Mouse (Mus musculus) heart, embryonic 14.5 days (tissue): ENCODE results near the gene Zfp655. TPM values are rescaled to one million over a fixed set of nuclear protein-coding genes. Genes with fewer than 3 reads are reported as not detected.

ENCODE experiments used
- ATAC-seq: fragments of 200-750 bp; cut with Nextera tagmentation; 2 replicates; pipeline ENCODE4 v1.8.0; 2017; ENCODE audit warnings: low read depth, moderate TSS enrichment; ENCODE audit not compliant: insufficient number of reproducible peaks, insufficient read depth, low FRiP score
- H3K27ac ChIP-seq, 2 experiments: fragments of 200-500 bp in 1 of 2; fragments of 300-500 bp in 1 of 2; sonication (generic) in 1 of 2; replicated peaks in 1 of 2; 2 replicates each; pipeline ENCODE4 v1.5.1; 2012 to 2014; ENCODE audit warnings: low read depth in 2 of 2, low read length in 2 of 2, control low read depth in 1 of 2, mild to moderate bottlenecking in 1 of 2, mixed read lengths in 1 of 2; ENCODE audit not compliant: control insufficient read depth in 1 of 2, insufficient read depth in 1 of 2
- H3K27me3 ChIP-seq: fragments of 300-500 bp; sonication (generic); 2 replicates; pipeline ENCODE4 v1.6.1; 2014; ENCODE audit warnings: mild to moderate bottlenecking, low read length, control low read depth; ENCODE audit not compliant: control insufficient read depth, insufficient read depth
- H3K36me3 ChIP-seq: fragments of 300-500 bp; sonication (generic); 2 replicates; pipeline ENCODE4 v1.6.1; 2014; ENCODE audit warnings: mild to moderate bottlenecking, control low read depth, low read length, mixed read lengths; ENCODE audit not compliant: control insufficient read depth, insufficient read depth
- H3K4me1 ChIP-seq, 2 experiments: fragments of 200-500 bp in 1 of 2; fragments of 300-500 bp in 1 of 2; sonication (generic) in 1 of 2; 2 replicates each; pipeline ENCODE4 v1.6.1; 2012 to 2014; ENCODE audit warnings: low read length in 2 of 2, control low read depth in 1 of 2, mixed read lengths in 1 of 2; ENCODE audit not compliant: control insufficient read depth in 2 of 2, insufficient read depth in 2 of 2
- H3K4me2 ChIP-seq: fragments of 300-500 bp; sonication (generic); 2 replicates; pipeline ENCODE4 v1.6.1; 2014; ENCODE audit warnings: mild to moderate bottlenecking, low read length
- H3K4me3 ChIP-seq, 2 experiments: fragments of 200-500 bp in 1 of 2; fragments of 300-500 bp in 1 of 2; sonication (generic) in 1 of 2; 2 replicates each; pipeline ENCODE4 v1.5.1; 2012 to 2014; ENCODE audit warnings: low read length in 2 of 2, mild to moderate bottlenecking in 2 of 2, control low read depth in 1 of 2, low read depth in 1 of 2, moderate library complexity in 1 of 2; ENCODE audit not compliant: control insufficient read depth in 1 of 2, insufficient read depth in 1 of 2
- H3K9ac ChIP-seq: fragments of 300-500 bp; sonication (generic); 2 replicates; pipeline ENCODE4 v1.6.1; 2014; ENCODE audit warnings: mild to moderate bottlenecking, low read length
- H3K9me3 ChIP-seq: fragments of 300-500 bp; sonication (generic); 2 replicates; pipeline ENCODE4 v1.6.1; 2016; ENCODE audit warnings: low read length, control low read depth; ENCODE audit not compliant: control insufficient read depth
- WGBS: fragments of 180-500 bp; shearing (Covaris S2); extraction: QIAGEN DNeasy Blood & Tissue Kit; methylation state at CpG from one replicate; pipeline ENCODE4 v1.1.7; 2014; 5-methylcytosine and 5-hydroxymethylcytosine counted together
- polyA plus RNA-seq: library from polyadenylated mRNA; unstranded; fragments of >200 nt; fragmentation: Nextera tagmentation; extraction: Ambion mirVana; gene quantifications from 2 replicates; pipeline ENCODE4 v1.2.1, GENCODE M21; 2014

Zfp655 gene
- polyA plus RNA-seq, 1 experiment from 2014 or later: 38.6 TPM

GRCm38 (mm10) chr5:145211340-145211739 lies 20.2 kb upstream of the Zfp655 start:
- WGBS: 89% methylated on average over 4 of the region's 4 CpGs
- H3K9me3 ChIP-seq: no peaks in the 10 kb centered on the region
- no peak overlapping the region for H3K27ac ChIP-seq
- no peak overlapping the region for H3K4me3 ChIP-seq
- H3K9ac ChIP-seq: no peak overlapping the region
- H3K36me3 ChIP-seq: peaks cover 80% of the 10 kb centered on the region
- H3K4me2 ChIP-seq: no peak overlapping the region
- no peak for ATAC-seq
- no peaks in the 10 kb centered on the region for H3K27me3 ChIP-seq
- no peaks in the 10 kb centered on the region for H3K4me1 ChIP-seq

- peaks cover 79% of the 10 kb centered on the region for H3K36me3 ChIP-seq
- H3K4me3 ChIP-seq: no peak overlapping the region
- no peaks in the 10 kb centered on the region for H3K27me3 ChIP-seq
- no peaks in the 10 kb centered on the region for H3K9me3 ChIP-seq
- no peak overlapping the region for H3K9ac ChIP-seq
- WGBS: 88% methylated on average over 4 of the region's 4 CpGs
- no peak for ATAC-seq
- no peak overlapping the region for H3K27ac ChIP-seq
- no peak overlapping the region for H3K4me2 ChIP-seq
- no peaks in the 10 kb centered on the region for H3K4me1 ChIP-seq
These were observed 19.3 kb upstream of the Zfp655 start for GRCm38 (mm10) chr5:145212216-145212615.

DNA sequence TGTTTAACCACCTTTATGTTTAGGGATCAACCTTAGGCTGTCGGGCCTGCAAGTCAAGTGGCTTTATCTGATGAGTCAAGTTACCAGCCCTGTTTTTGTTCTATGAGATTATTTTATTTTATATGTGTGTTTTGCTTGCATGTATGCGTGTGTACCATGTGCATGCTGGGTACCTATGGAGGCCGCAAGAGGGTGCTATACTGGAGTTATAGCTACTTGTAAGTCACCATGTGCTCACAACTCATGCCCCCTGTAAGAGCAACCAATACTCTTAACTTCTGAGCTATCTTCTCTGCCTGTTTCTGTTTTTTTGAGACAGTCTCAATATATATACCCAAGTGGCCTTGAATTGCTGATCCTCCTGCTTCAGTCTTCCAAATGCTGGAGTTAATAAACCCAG lies 18.0 kb upstream of the Zfp655 start:
- no peak for ATAC-seq
- peaks cover 79% of the 10 kb centered on the region for H3K36me3 ChIP-seq
- 95% methylated on average over 3 of the region's 3 CpGs for WGBS

DNA sequence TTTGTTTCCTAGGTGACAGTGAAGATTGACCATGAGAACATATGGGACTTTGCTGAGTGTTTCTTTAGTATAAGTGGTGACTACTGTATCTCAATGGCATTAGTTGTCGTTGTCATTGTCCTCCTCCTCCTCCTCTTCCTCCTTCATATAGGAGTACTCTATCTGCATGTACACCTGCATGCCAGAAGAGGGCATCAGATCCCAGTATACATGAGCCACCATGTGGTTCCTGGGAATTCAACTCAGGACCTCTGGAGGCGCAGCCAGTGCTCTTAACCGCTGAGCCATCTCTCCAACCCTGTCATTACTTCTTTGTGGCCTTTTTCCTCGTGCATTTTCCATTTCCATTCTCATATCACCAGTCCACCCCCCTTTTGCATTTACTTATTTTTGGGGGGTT lies 16.8 kb upstream of the Zfp655 start:
- no peaks in the 10 kb centered on the region for H3K27me3 ChIP-seq
- no peaks in the 10 kb centered on the region for H3K9me3 ChIP-seq
- no peak for ATAC-seq
- peaks cover 85% of the 10 kb centered on the region for H3K36me3 ChIP-seq
- H3K4me2 ChIP-seq: no peak overlapping the region
- no peak overlapping the region for H3K27ac ChIP-seq
- 66% methylated on average over 4 of the region's 4 CpGs for WGBS
- no peak overlapping the region for H3K9ac ChIP-seq
- H3K4me3 ChIP-seq: no peak overlapping the region
- H3K4me1 ChIP-seq: no peaks in the 10 kb centered on the region

More for the DNA sequence above, 18.0 kb upstream of the Zfp655 start:
- Histone ChIP-seq H3K4me3 (no peak overlapping the region), H3K27me3 (no peaks in the 10 kb centered on the region), H3K4me2 (no peak overlapping the region), H3K27ac (no peak overlapping the region), H3K9ac (no peak overlapping the region), H3K9me3 (no peaks in the 10 kb centered on the region), H3K4me1 (no peaks in the 10 kb centered on the region)

DNA sequence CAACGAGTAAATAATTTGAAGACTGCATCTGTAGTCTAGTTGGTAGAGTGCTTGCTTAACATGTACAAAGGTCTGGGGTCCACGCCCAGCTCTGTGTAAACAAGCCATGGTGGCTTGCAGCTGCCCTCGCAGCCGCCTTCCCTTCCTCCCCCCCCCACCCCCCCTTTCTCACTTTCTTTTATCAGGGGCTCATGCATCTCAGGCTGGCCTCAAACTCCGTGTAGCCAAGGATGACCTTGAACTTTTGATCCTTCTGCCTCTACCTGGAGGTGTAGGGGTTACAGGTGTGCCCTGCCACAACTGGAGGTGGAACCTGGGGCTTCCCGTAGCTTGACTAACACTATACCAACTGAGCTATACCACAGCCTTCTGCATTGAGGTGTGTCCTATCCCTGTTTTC lies 13.8 kb upstream of the Zfp655 start:
- peaks cover 83% of the 10 kb centered on the region for H3K36me3 ChIP-seq

GRCm38 (mm10) chr5:145218206-145218605 lies 13.3 kb upstream of the Zfp655 start:
- Histone ChIP-seq H3K27ac (no peak overlapping the region), H3K4me1 (no peaks in the 10 kb centered on the region), H3K4me3 (no peak overlapping the region), H3K9me3 (no peaks in the 10 kb centered on the region), H3K4me2 (no peak overlapping the region), H3K9ac (no peak overlapping the region), H3K27me3 (no peaks in the 10 kb centered on the region), H3K36me3 (peaks cover 78% of the 10 kb centered on the region)
- WGBS: 91% methylated on average over 21 of the region's 21 CpGs
- no peak for ATAC-seq

More for the DNA sequence above, 13.8 kb upstream of the Zfp655 start:
- Histone ChIP-seq H3K9ac (no peak overlapping the region), H3K9me3 (no peaks in the 10 kb centered on the region), H3K27ac (no peak overlapping the region), H3K4me1 (no peaks in the 10 kb centered on the region), H3K27me3 (no peaks in the 10 kb centered on the region), H3K4me3 (no peak overlapping the region), H3K4me2 (no peak overlapping the region)
- 85% methylated on average over 6 of the region's 6 CpGs for WGBS
- ATAC-seq: no peak

DNA sequence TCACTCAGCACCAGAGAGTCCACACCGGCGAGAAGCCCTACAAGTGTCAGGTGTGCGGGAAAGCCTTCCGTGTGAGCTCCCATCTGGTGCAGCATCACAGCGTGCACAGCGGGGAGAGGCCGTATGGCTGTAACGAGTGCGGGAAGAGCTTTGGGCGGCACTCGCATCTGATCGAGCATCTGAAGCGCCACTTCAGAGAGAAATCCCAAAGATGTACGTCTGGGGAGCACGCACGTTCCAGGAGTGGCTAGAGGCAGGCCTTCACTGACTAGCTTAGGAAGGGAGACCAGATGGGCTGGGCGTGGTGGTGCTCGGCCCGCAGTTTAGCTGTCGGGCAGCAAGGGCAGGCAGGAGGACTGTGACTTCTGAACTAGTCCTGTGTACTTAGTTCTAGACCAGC lies 12.8 kb upstream of the Zfp655 start:
- Histone ChIP-seq H3K27ac (no peak overlapping the region), H3K4me2 (no peak overlapping the region), H3K9me3 (no peaks in the 10 kb centered on the region), H3K36me3 (peaks cover 74% of the 10 kb centered on the region), H3K4me3 (no peak overlapping the region), H3K27me3 (no peaks in the 10 kb centered on the region), H3K4me1 (no peaks in the 10 kb centered on the region), H3K9ac (no peak overlapping the region)
- ATAC-seq: no peak
- 89% methylated on average over 20 of the region's 20 CpGs for WGBS

DNA sequence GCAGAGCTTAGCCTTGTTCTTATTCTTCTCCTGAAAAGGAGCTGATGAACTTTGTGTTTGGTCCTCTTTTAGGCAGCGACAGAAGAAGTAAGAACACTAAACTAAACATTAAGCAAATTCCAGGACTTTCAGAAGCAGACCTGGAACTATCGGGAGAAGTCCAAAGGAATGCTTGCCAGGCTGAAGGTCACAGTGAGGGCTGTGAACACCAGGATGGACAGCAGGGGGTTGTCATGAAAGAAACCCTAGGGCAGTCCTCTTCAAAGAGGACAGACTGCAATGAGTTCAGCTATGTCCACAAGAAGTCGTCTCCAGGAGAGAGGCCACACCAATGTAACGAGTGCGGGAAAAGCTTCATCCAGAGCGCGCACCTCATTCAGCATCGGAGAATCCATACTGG lies 11.5 kb upstream of the Zfp655 start:
- 91% methylated on average over 8 of the region's 8 CpGs for whole genome bisulfite sequencing
- no peak overlapping the region for H3K4me3 ChIP-seq
- H3K4me2 ChIP-seq: no peak overlapping the region
- no peak overlapping the region for H3K9ac ChIP-seq
- peaks cover 60% of the 10 kb centered on the region for H3K36me3 ChIP-seq
- no peak overlapping the region for H3K27ac ChIP-seq
- no peaks in the 10 kb centered on the region for H3K9me3 ChIP-seq
- H3K4me1 ChIP-seq: no peaks in the 10 kb centered on the region
- no peaks in the 10 kb centered on the region for H3K27me3 ChIP-seq
- ATAC-seq: no peak
